Mouse (Mus musculus) ES-E14 (cell line): ENCODE measurements around the gene Sept5.

ENCODE experiments used
- CHD2 ChIP-seq: IDR thresholded peaks from 2 replicates; pipeline ENCODE4 v1.6.1; 2014; ENCODE audit warnings: mild to moderate bottlenecking, low read depth, low read length, inconsistent platforms
- MAFK ChIP-seq: IDR thresholded peaks from 2 replicates; pipeline ENCODE4 v1.6.1; 2014; ENCODE audit warnings: mild to moderate bottlenecking, low read depth, low read length, inconsistent platforms; ENCODE audit not compliant: insufficient read depth
- ZNF384 ChIP-seq: IDR thresholded peaks from 2 replicates; pipeline ENCODE4 v1.6.1; 2012; ENCODE audit warnings: low read depth, low read length, inconsistent platforms

DNA sequence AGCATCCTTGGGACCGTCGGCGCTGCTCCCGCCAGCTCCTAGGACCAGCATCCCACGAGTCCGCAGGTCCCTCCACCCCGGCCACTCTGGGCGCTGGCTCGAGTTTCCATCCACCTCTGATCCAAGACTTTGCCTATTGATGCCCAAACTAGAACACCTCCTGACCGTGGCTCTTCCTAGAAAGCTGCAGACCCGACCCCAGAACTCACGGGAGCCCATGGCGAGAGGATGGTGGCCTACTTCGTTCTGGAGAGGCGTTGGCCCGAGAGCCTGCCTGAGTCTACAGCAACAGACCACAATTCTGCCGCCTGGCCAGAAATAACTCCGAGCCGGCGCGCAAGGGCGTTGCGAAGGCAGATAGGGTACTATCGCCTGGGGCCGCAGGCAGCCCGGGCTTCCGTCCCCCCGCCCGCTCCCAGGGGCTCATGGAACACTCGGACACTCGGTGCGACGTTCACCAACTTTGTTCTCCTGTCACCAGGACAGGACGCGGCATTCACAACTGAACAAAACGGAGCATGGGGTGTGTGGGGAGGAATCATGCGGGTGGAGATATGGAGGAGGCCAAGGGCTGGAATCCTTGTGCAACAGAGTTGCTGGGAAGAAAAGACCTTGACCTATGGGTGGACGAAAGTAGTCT is 8.3 kb downstream of the Sept5 start:
- TF ChIP-seq ZNF384 (no peak), CHD2 (no peak), MAFK (no peak)
